Mouse (Mus musculus) right cerebral cortex, postnatal 36 days (tissue): ENCODE measurements around the gene Madcam1.

Experiments
- DNase-seq, 2 experiments: peaks; one replicate each; pipeline ENCODE4 v3.0.0; 2022; ENCODE audit warnings: low spot score in 2 of 2, mixed read lengths in 1 of 2

Gene Madcam1

GRCm38 (mm10) chr10:79668076-79668475 is 3.7 kb downstream of the Madcam1 start:
- no peak for DNase-seq

GRCm38 (mm10) chr10:79668771-79669575 is 4.6 kb downstream of the Madcam1 start, which contains the start of gene Tpgs1:
Tpgs1 (plus strand) TSS chr10:79669369.
- DNase-seq, result peak; percentile 84 to 91

- DNase-seq, result peak; percentile 76 to 78
These were observed 5.3 kb downstream of the Madcam1 start for GRCm38 (mm10) chr10:79669576-79670057.

GRCm38 (mm10) chr10:79670071-79670888 is 5.9 kb downstream of the Madcam1 start:
- DNase-seq, result no peak

- no peak for DNase-seq
These were observed 7.2 kb downstream of the Madcam1 start for GRCm38 (mm10) chr10:79671396-79672087.

GRCm38 (mm10) chr10:79672088-79672455 is 7.7 kb downstream of the Madcam1 start:
- no peak for DNase-seq

- DNase-seq, result no peak
These were observed 8.7 kb downstream of the Madcam1 start for GRCm38 (mm10) chr10:79673054-79673453.

GRCm38 (mm10) chr10:79675346-79676035 is 11.1 kb downstream of the Madcam1 start:
- DNase-seq, result no peak

- DNase-seq, result no peak
These were observed 16.5 kb downstream of the Madcam1 start for GRCm38 (mm10) chr10:79680606-79681495.

- peak; percentile 99 for DNase-seq
These were observed 17.4 kb downstream of the Madcam1 start, which contains the start of gene Cdc34 for GRCm38 (mm10) chr10:79681591-79682245. Cdc34 (plus strand) TSS chr10:79682195.

- no peak for DNase-seq
These were observed 18.2 kb downstream of the Madcam1 start for GRCm38 (mm10) chr10:79682551-79682915.

GRCm38 (mm10) chr10:79682916-79683582 is 18.7 kb downstream of the Madcam1 start:
- DNase-seq, result no peak

GRCm38 (mm10) chr10:79683726-79684640 is 19.6 kb downstream of the Madcam1 start:
- no peak for DNase-seq

- DNase-seq, result no peak
These were observed 20.6 kb downstream of the Madcam1 start for GRCm38 (mm10) chr10:79684770-79685600.

- DNase-seq, result no peak
These were observed 21.9 kb downstream of the Madcam1 start for GRCm38 (mm10) chr10:79686219-79686618.

- DNase-seq, result no peak
These were observed 22.3 kb downstream of the Madcam1 start for GRCm38 (mm10) chr10:79686691-79687090.

GRCm38 (mm10) chr10:79687513-79687912 is 23.2 kb downstream of the Madcam1 start:
- DNase-seq, result no peak
